Comparison of ENCODE assay signal across 12 mouse cellular contexts in genomic region chr6:108435467-108435866, GRCm38 (mm10).
A peak's percentile ranks its signal among the peaks of the same experiment; 100 is the strongest.
DNase-seq lines count a peak whose midpoint lies in the region; ATAC-seq lines count a peak whose summit lies in the region.
"Had no signal": no experiment of that assay in that cellular context is flagged by ENCODE, and none has a peak within 500 bp of the region (broad histone marks: within the 10 kb centered on the region; RNA-seq: fewer than 3 reads in every experiment).

No protein-coding gene starts in this region.

- H3K4me2 ChIP-seq in hindbrain, embryonic 15.5 days: no peak overlapping the region
- H3K4me2 ChIP-seq in hindbrain, embryonic 12.5 days (replicated peaks): no peak overlapping the region
- H3K4me2 ChIP-seq in neural tube, embryonic 15.5 days: no peak overlapping the region
- no peak overlapping the region for H3K4me2 ChIP-seq in forebrain, embryonic 16.5 days (ENCODE audit: low read length)

- H3K4me1 ChIP-seq in hindbrain, embryonic 15.5 days (replicated peaks): peaks cover 17% of the 10 kb centered on the region
- peaks cover 15% of the 10 kb centered on the region for H3K4me1 ChIP-seq in hindbrain, embryonic 12.5 days
- H3K4me1 ChIP-seq in neural tube, embryonic 15.5 days: peaks cover 13% of the 10 kb centered on the region
- peaks cover 3% of the 10 kb centered on the region; the same call in 1 of the 2 replicates for H3K4me1 ChIP-seq in forebrain, embryonic 16.5 days (replicated peaks; ENCODE audit: control insufficient read depth, insufficient read depth, low read length)

- H3K27ac ChIP-seq in hindbrain, embryonic 15.5 days (replicated peaks): 0 out of 2 replicates have a peak overlapping the region, but pooled peaks have one; percentile 10
- no peak overlapping the region for H3K27ac ChIP-seq in hindbrain, embryonic 12.5 days
- H3K27ac ChIP-seq in neural tube, embryonic 15.5 days (replicated peaks): peak overlapping the region; percentile 56; the same call in 1 of the 2 replicates
- H3K27ac ChIP-seq in forebrain, embryonic 16.5 days (ENCODE audit: low read length): no peak overlapping the region

- no peaks in the 10 kb centered on the region for H3K9me3 ChIP-seq in hindbrain, embryonic 15.5 days
- no peaks in the 10 kb centered on the region for H3K9me3 ChIP-seq in hindbrain, embryonic 12.5 days (replicated peaks)
- H3K9me3 ChIP-seq in neural tube, embryonic 15.5 days (replicated peaks): no peaks in the 10 kb centered on the region
- H3K9me3 ChIP-seq in forebrain, embryonic 16.5 days (ENCODE audit: control insufficient read depth, low read length): no peaks in the 10 kb centered on the region
- H3K9me3 ChIP-seq: G1E had no signal

- no peak for DNase-seq in neural tube, embryonic 10.5 days (ENCODE audit: extremely low spot score, low spot score)
- peak; percentile 8 for DNase-seq in splenic B cell, adult 2 months (ENCODE audit: low read depth, low spot score)
- no peak for DNase-seq in adrenal gland, postnatal 4 days (ENCODE audit: low spot score in 2 of 2)
- no peak for DNase-seq in gastrocnemius, postnatal 36 days
- DNase-seq: adrenal gland, adult 8-10 months; cerebellum, adult 9-10 months had no signal

- H3K9ac ChIP-seq in hindbrain, embryonic 15.5 days: no peak overlapping the region
- no peak overlapping the region for H3K9ac ChIP-seq in hindbrain, embryonic 12.5 days
- no peak overlapping the region for H3K9ac ChIP-seq in neural tube, embryonic 15.5 days (replicated peaks)
- no peak overlapping the region for H3K9ac ChIP-seq in forebrain, embryonic 16.5 days (replicated peaks; ENCODE audit: low read depth, low read length)

- intact Hi-C loops in gastrocnemius, postnatal 36 days (cut with DNase I): no loop called here

- H3K27me3 ChIP-seq in hindbrain, embryonic 15.5 days: no peaks in the 10 kb centered on the region
- no peaks in the 10 kb centered on the region for H3K27me3 ChIP-seq in hindbrain, embryonic 12.5 days
- H3K27me3 ChIP-seq in neural tube, embryonic 15.5 days (replicated peaks): no peaks in the 10 kb centered on the region
- H3K27me3 ChIP-seq in forebrain, embryonic 16.5 days (replicated peaks; ENCODE audit: control insufficient read depth, insufficient read depth, low read length): no peaks in the 10 kb centered on the region
- H3K27me3 ChIP-seq in splenic B cell, adult 2 months (ENCODE audit: control insufficient read depth, insufficient read depth, low read length, poor library complexity, severe bottlenecking): no peaks in the 10 kb centered on the region

- H3K36me3 ChIP-seq in hindbrain, embryonic 15.5 days: no peaks in the 10 kb centered on the region
- peaks cover under 1% of the 10 kb centered on the region; the same call in 1 of the 2 replicates for H3K36me3 ChIP-seq in hindbrain, embryonic 12.5 days
- H3K36me3 ChIP-seq in neural tube, embryonic 15.5 days: no peaks in the 10 kb centered on the region
- H3K36me3 ChIP-seq in forebrain, embryonic 16.5 days (ENCODE audit: control insufficient read depth, insufficient read depth): peaks cover 1% of the 10 kb centered on the region; the same call in 1 of the 2 replicates
- peaks cover 10% of the 10 kb centered on the region for H3K36me3 ChIP-seq in splenic B cell, adult 2 months (ENCODE audit: control insufficient read depth, insufficient read depth, low read length, poor library complexity, severe bottlenecking)

- ATAC-seq in hindbrain, embryonic 15.5 days (ENCODE audit: low FRiP score, low read depth): peak; percentile 65
- ATAC-seq in hindbrain, embryonic 12.5 days (ENCODE audit: low FRiP score): no peak
- peak; percentile 47; the same call in 1 of the 2 replicates for ATAC-seq in neural tube, embryonic 15.5 days (ENCODE audit: low FRiP score)
- ATAC-seq in forebrain, embryonic 16.5 days: peak; percentile 79
- ATAC-seq: intestine, embryonic 16.5 days had no signal

- 55% methylated on average over 6 of the region's 6 CpGs for WGBS in hindbrain, embryonic 15.5 days
- WGBS in hindbrain, embryonic 12.5 days: 44% methylated on average over 6 of the region's 6 CpGs
- 61% methylated on average over 6 of the region's 6 CpGs for WGBS in neural tube, embryonic 15.5 days
- 71% methylated on average over 6 of the region's 6 CpGs for WGBS in forebrain, embryonic 16.5 days

- no peak overlapping the region for H3K4me3 ChIP-seq in hindbrain, embryonic 15.5 days
- H3K4me3 ChIP-seq in hindbrain, embryonic 12.5 days: no peak overlapping the region
- H3K4me3 ChIP-seq in neural tube, embryonic 15.5 days (replicated peaks): no peak overlapping the region
- no peak overlapping the region for H3K4me3 ChIP-seq in forebrain, embryonic 16.5 days (replicated peaks; ENCODE audit: low read length)

Comparison
In these comparisons a context has a peak if more than half of its experiments do, and no peak if none do; other contexts are left out.
1. H3K27ac ChIP-seq: peak in hindbrain, embryonic 15.5 days (single experiment) and neural tube, embryonic 15.5 days (single experiment); none in hindbrain, embryonic 12.5 days (single experiment) and forebrain, embryonic 16.5 days (single experiment).